Mouse (Mus musculus): ENCODE results near the gene Aldh16a1. TPM values are rescaled to one million over a fixed set of nuclear protein-coding genes. Genes with fewer than 3 reads are reported as not detected.

Gene Aldh16a1
- 10 to 100 TPM; 13.2 to 13.3 TPM for total RNA-seq (2021)
- long read RNA-seq, experiment 1, partial matches to known transcripts = 1 of 7 reads
- long read RNA-seq, experiment 1, other reads (novel, unspliced or antisense) = 2 of 7 reads
- long read RNA-seq, experiment 2, partial matches to known transcripts = 2 of 6 reads
- long read RNA-seq, experiment 2, other reads (novel, unspliced or antisense) = 1 of 6 reads

GRCm38 (mm10) chr7:45154096-45154992 lies at the start of gene Aldh16a1, which contains the start of gene Pih1d1:
Gene Aldh16a1 (minus strand): TSS chr7:45154584.
Gene Pih1d1 (plus strand): TSS chr7:45154303.
- peak; percentile 78 for TF ChIP-seq CTCF (conservative IDR thresholded peaks at IDR 0.05)
- Histone ChIP-seq H3K27ac (peak within 1 kb of the TSS; percentile 97), H3K4me3 (peak within 1 kb of the TSS; percentile 97)
- peak; percentile 96 for DNase-seq (ENCODE audit: low spot score in 2 of 2)

DNA sequence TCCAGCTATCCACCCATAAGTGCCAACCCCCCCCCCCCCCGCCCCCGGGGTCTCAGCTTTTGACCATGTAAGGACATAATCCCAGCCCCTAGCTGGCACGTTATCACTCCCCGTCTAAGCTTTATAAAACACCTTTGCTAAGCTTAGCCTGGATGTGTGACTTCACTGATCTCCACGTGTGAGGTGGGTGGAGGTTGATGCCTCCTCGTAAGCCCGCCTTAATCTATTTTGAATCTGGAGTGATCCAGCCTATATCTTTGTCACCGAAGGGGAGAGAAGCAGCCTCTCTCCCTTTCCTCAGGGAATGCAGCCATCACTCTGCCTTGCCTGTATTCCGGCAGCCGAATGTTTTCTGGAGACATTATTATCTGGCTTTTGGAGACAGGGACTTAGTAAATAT lies 48.3 kb upstream of the Aldh16a1 start:
- H3K27ac ChIP-seq = no peak overlapping the region
- no peak overlapping the region for H3K4me3 ChIP-seq
- TF ChIP-seq CTCF (conservative IDR thresholded peaks at IDR 0.05) = no peak
- no peak for DNase-seq (ENCODE audit: low spot score in 2 of 2)

DNA sequence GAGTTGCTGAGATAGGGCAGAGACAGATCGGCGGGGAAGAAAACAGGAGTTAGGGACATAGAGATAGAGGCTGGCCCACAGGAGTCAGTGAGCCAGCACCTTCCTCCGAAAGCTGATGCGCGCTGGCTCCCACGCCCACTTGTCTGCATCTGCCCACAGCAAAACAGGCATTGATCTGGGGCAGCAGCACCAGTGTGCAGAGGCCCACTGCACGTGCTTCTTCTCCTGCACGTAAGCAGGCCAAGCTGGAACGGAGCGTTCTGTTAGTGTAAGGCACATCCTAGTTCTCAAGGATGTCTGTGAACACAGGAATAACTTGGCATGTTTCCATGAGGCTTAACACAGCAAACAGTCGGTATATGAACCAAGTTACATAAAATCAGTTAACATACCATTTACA lies 44.6 kb upstream of the Aldh16a1 start:
- peak overlapping the region; percentile 62; the same call in 1 of the 2 replicates for H3K27ac ChIP-seq
- no peak for DNase-seq (ENCODE audit: low spot score in 2 of 2)
- no peak overlapping the region for H3K4me3 ChIP-seq
- no peak for TF ChIP-seq CTCF (conservative IDR thresholded peaks at IDR 0.05)

GRCm38 (mm10) chr7:45198435-45198834 lies 44.1 kb upstream of the Aldh16a1 start:
- DNase-seq (ENCODE audit: low spot score in 2 of 2) = peak in 1 of 2 experiments; percentile 75
- Histone ChIP-seq H3K4me3 (no peak overlapping the region), H3K27ac (peak overlapping the region; percentile 62; the same call in 1 of the 2 replicates)
- peak; percentile 85 for TF ChIP-seq CTCF (conservative IDR thresholded peaks at IDR 0.05)

DNA sequence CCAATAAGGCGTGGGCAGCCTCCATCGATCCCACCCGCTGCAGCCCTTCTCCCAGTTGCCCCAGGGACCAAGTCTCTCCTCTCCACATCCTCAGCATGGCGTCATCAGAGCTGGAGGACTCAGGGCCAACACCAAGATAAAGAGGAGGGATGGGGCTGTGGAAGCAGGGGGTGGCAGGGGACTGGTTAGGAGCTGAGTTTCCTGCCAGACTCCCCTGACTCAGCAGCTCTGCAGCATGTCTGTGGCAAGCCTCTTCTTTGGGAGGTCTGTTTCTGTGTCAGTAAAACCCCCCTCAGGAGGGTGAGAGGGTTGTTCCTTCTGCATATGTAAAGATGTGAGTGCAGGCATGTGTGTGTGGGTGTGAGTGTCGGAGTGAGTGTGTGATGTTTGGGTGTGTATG lies 42.6 kb upstream of the Aldh16a1 start:
- Histone ChIP-seq H3K27ac (no peak overlapping the region), H3K4me3 (no peak overlapping the region)
- no peak for TF ChIP-seq CTCF (conservative IDR thresholded peaks at IDR 0.05)
- DNase-seq (ENCODE audit: low spot score in 2 of 2) = no peak

DNA sequence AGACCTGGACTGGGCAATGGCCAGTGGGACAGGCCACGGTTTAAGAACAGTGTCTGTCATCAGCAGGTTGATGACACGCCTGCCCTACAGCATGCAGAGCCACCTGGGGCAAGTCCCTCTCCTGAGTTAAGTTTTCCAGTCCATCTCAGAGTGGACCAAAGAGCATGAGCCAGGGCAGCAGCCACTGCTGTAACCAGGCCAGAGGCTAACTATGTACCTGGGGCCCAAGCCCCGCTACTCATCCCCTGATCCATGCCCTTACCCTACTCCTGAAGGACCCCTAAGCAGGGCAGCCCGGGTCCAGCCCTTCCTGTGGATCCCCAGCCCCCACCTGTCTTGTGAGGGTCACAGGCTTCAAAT lies 41.8 kb upstream of the Aldh16a1 start:
- DNase-seq (ENCODE audit: low spot score in 2 of 2) = no peak
- TF ChIP-seq CTCF (conservative IDR thresholded peaks at IDR 0.05) = no peak
- H3K4me3 ChIP-seq = no peak overlapping the region
- H3K27ac ChIP-seq = no peak overlapping the region

GRCm38 (mm10) chr7:45195341-45196175 lies 41.2 kb upstream of the Aldh16a1 start:
- DNase-seq (ENCODE audit: low spot score in 2 of 2) = no peak
- Histone ChIP-seq H3K27ac (no peak overlapping the region), H3K4me3 (no peak overlapping the region)
- TF ChIP-seq CTCF (conservative IDR thresholded peaks at IDR 0.05) = no peak

DNA sequence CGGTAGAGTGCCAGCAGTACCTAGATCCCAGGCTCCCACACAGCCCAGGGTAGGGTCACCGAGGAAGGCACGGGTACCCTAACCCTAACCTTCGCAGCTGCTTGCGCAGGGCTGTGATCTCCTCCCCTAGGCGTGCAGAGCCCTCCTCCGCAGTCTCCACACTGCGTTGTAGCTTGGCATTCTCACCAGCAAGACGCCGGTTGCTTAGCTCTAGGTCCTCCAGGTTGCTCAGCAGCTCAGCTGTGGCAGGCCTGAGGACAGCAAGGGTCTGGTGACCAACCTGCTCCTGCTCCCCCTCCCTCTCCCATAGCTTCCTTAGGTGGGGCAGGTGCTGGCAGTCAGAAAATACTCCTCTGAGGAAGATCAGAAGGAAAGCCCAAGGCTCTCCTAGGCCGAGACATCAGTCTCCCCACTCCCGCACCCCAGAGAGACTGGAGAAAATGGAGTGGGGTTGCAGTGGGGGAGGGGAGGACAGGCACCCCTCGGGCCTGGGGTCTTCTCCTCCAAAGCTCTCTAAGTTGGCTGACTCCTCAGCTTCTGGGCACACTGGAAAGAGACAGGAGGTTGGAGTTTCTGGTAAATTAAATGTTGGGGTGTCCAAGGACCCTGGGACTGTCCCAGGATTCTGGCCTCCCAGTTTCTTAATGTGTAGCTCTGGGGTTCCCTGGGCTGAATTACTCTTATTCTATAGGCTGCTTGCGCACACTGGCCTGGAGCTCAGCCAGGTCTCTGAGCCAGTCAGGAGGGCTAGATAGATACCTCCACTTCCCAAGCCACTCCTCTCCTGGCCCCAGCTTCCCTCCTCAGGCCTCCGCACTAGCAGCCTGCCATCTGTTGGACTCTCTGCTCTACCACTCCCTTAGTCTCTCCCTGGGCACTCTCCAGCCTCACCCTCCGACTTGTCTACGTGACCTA lies 39.7 kb upstream of the Aldh16a1 start:
- no peak overlapping the region for H3K27ac ChIP-seq
- no peak for TF ChIP-seq CTCF (conservative IDR thresholded peaks at IDR 0.05)
- DNase-seq (ENCODE audit: low spot score in 2 of 2) = no peak
- no peak overlapping the region for H3K4me3 ChIP-seq

DNA sequence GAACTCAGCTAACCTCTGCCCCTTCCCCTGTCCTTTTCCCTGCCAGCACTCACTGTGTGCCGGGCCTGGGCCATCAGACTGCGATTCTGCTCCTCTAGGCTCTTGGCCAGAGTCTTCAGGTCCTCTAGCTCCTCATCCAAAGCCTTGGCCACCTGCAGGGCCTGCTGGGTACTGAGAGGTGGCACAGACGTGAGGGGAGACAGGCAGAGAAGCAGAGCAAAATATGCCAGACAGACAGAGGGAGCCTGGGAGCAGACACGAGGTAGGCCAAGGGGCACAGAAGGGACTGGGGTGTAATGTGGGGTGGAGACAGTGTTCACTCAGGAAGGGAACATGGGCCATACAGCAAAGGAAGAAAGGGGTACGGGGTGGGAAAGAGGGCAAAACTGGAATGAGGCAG lies 39.0 kb upstream of the Aldh16a1 start:
- no peak for DNase-seq (ENCODE audit: low spot score in 2 of 2)
- H3K4me3 ChIP-seq = no peak overlapping the region
- H3K27ac ChIP-seq = no peak overlapping the region
- TF ChIP-seq CTCF (conservative IDR thresholded peaks at IDR 0.05) = 0 out of 2 replicates have a peak, but pooled peaks have one; percentile 17

GRCm38 (mm10) chr7:45192585-45193310 lies 38.4 kb upstream of the Aldh16a1 start:
- H3K4me3 ChIP-seq = no peak overlapping the region
- no peak for TF ChIP-seq CTCF (conservative IDR thresholded peaks at IDR 0.05)

DNA sequence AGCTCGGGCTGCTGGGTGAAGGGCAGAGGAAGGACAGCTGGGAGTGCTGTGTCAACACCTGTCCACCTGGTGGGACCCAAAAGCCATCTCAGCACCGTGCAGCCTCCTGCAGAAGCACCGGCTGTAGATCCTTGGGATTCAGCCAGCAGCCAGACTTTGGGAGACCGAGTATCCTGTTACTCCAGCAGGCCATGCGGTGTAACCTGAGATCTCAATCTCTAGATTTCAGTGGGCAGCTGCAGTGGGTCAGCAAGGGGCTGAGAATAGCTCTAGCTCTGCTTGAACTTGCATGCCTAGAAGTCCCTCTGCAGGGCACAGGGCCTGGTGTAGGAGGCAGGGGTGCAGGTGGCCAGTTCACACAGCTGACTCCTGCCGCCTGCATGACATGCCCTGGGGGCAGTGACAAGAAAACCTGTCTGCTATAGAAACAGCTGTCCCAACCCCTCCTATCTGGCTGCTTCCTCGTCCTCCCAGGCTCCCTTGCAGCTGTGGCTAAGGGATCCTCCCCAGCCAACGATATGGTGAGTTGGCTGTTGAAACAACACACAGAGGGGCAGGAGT lies 37.5 kb upstream of the Aldh16a1 start:
- no peak for TF ChIP-seq CTCF (conservative IDR thresholded peaks at IDR 0.05)
- H3K27ac ChIP-seq = no peak overlapping the region
- no peak for DNase-seq (ENCODE audit: low spot score in 2 of 2)
- no peak overlapping the region for H3K4me3 ChIP-seq

More at GRCm38 (mm10) chr7:45192585-45193310, 38.4 kb upstream of the Aldh16a1 start:
- DNase-seq (ENCODE audit: low spot score in 2 of 2) = no peak
- no peak overlapping the region for H3K27ac ChIP-seq
